Mouse (Mus musculus): ENCODE results near the gene Sh3glb1. TPM values are rescaled to one million over a fixed set of nuclear protein-coding genes. Genes with fewer than 3 reads are reported as not detected.

The Sh3glb1 gene
- total and polyA plus RNA-seq, 3 experiments: 14.2 to 210 (median 168) TPM

- no peak for DNase-seq
Measured at GRCm38 (mm10) chr3:144715033-144715432, 5.1 kb downstream of the Sh3glb1 start.

- DNase-seq: no peak
Measured at GRCm38 (mm10) chr3:144714606-144715005, 5.5 kb downstream of the Sh3glb1 start.

- DNase-seq: peak; percentile 78
Measured at GRCm38 (mm10) chr3:144714126-144714525, 6.0 kb downstream of the Sh3glb1 start.

- no peak for DNase-seq
Measured at GRCm38 (mm10) chr3:144711607-144712206, 8.4 kb downstream of the Sh3glb1 start.

- DNase-seq: no peak
Measured at GRCm38 (mm10) chr3:144708612-144709011, 11.5 kb downstream of the Sh3glb1 start.

- no peak for DNase-seq
Measured at GRCm38 (mm10) chr3:144703959-144704358, 16.2 kb downstream of the Sh3glb1 start.

- no peak for DNase-seq
Measured at GRCm38 (mm10) chr3:144698790-144699433, 21.2 kb downstream of the Sh3glb1 start.

GRCm38 (mm10) chr3:144697942-144698341 is 22.2 kb downstream of the Sh3glb1 start:
- DNase-seq: no peak

- DNase-seq: no peak
Measured at GRCm38 (mm10) chr3:144697154-144697553, 23.0 kb downstream of the Sh3glb1 start.

- no peak for DNase-seq
Measured at GRCm38 (mm10) chr3:144694941-144695340, 25.2 kb downstream of the Sh3glb1 start.

- no peak for DNase-seq
Measured at GRCm38 (mm10) chr3:144694040-144694439, 26.1 kb downstream of the Sh3glb1 start.

GRCm38 (mm10) chr3:144692052-144692451 is 28.1 kb downstream of the Sh3glb1 start:
- DNase-seq: no peak

GRCm38 (mm10) chr3:144689236-144689635 is 30.9 kb downstream of the Sh3glb1 start:
- peak; percentile 35 for DNase-seq

- no peak for DNase-seq
Measured at GRCm38 (mm10) chr3:144688284-144688683, 31.9 kb downstream of the Sh3glb1 start.

GRCm38 (mm10) chr3:144687618-144688017 is 32.5 kb downstream of the Sh3glb1 start:
- DNase-seq: no peak

- no peak for DNase-seq
Measured at GRCm38 (mm10) chr3:144686146-144686545, 34.0 kb downstream of the Sh3glb1 start.

GRCm38 (mm10) chr3:144683136-144683814 is 36.9 kb downstream of the Sh3glb1 start:
- DNase-seq: no peak

GRCm38 (mm10) chr3:144681542-144681941 is 38.6 kb downstream of the Sh3glb1 start:
- no peak for DNase-seq

- DNase-seq: no peak
Measured at GRCm38 (mm10) chr3:144679701-144680159, 40.4 kb downstream of the Sh3glb1 start.

- no peak for DNase-seq
Measured at GRCm38 (mm10) chr3:144679137-144679536, 41.0 kb downstream of the Sh3glb1 start.

- DNase-seq: no peak
Measured at GRCm38 (mm10) chr3:144677751-144678150, 42.4 kb downstream of the Sh3glb1 start.

- DNase-seq: no peak
Measured at GRCm38 (mm10) chr3:144676249-144676648, 43.9 kb downstream of the Sh3glb1 start.

GRCm38 (mm10) chr3:144672016-144672415 is 48.1 kb downstream of the Sh3glb1 start:
- DNase-seq: no peak

All from adrenal gland, adult 2 months (tissue).